Mouse (Mus musculus) mouse embryonic stem cell (cell line): ENCODE data around the gene Fn1.

Experiments
- in situ Hi-C, 2 experiments: fragments of 300-500 bp; cut with MboI; formaldehyde crosslinking; loops; 1 replicate in 1 of 2; 3 replicates in 1 of 2; pipeline ENCODE4 v1.14.3; 2019 to 2020; ENCODE audit warnings: low sequenced_read_pairs in 2 of 2, low pct_unique_long_range_greater_than_20kb in 1 of 2, mixed read lengths in 1 of 2; ENCODE audit not compliant: unreplicated experiment in 1 of 2

Gene Fn1

DNA sequence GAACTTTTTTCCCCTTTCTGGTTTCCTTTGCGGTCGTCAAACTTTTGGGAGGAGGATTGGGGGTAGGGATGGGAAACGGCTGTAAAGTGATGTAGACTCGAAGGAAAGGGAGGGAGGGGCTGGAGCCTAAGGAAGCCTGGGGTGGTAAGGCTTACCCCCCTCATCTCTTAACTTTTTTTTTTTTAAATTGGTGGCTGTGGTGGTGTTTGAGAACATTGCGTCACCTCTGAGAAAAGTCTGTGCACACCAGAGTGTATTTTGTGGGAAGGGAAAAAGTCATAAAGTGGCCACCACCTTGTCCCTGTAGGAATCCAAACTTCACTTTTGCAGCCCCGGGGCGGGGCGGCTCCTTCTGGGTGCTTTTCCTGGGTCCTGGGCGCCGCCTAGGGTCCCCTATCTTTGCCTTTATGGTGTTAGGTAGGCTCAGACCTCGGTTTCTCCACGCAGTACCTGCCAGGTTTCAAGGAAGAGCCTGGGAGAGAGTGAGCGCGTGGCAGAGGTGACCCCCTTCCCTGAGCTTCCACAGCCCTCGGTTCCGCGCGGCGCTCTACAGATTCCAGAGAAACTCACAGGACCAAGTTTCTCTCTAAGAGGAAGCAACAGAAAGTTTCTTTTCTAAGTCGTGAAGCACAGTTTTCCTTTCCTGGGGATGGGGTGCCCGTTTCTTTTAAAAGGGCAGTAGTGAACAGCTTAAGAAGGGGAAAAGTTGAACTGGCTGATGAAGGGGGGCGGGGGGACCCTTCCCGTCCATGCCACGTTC is 580 bp upstream of the Fn1 start:
- in situ Hi-C loops: no loop called here

GRCm38 (mm10) chr1:71651828-71652227 is 1.2 kb downstream of the Fn1 start:
- in situ Hi-C loops: no loop called here

GRCm38 (mm10) chr1:71651315-71651714 is 1.7 kb downstream of the Fn1 start:
- in situ Hi-C loops: no loop called here

GRCm38 (mm10) chr1:71650741-71651140 is 2.3 kb downstream of the Fn1 start:
- in situ Hi-C loops: no loop called here

- in situ Hi-C loops: no loop called here
These were observed 4.8 kb downstream of the Fn1 start for GRCm38 (mm10) chr1:71648166-71648565.

DNA sequence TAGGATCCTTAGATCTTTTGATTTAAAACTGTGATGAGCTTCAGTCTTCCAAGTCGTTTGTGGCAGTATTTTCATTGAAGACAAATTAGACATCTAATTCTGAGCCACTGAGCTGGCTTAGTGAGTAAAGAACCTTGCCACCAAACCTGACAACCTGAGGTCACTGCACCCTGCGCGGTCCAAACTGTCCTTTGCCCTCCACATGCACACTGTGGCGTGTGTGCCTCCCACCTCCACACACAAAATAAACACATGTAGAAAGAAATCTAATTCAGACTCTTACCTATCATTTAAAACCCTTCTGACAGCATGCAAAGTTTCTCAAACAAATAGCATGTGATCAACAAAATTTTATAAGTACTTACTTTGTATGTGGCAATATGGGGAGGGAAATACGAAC is 6.2 kb downstream of the Fn1 start:
- in situ Hi-C loops: no loop called here

GRCm38 (mm10) chr1:71645999-71646398 is 7.0 kb downstream of the Fn1 start:
- in situ Hi-C loops: no loop called here

GRCm38 (mm10) chr1:71645466-71645865 is 7.5 kb downstream of the Fn1 start:
- in situ Hi-C loops: no loop called here

GRCm38 (mm10) chr1:71642794-71643193 is 10.2 kb downstream of the Fn1 start:
- in situ Hi-C loops: loop anchor here in 1 of 2 experiments (5.0 kb wide), 1 partner anchor 35 kb away; no protein-coding TSS in a partner anchor

DNA sequence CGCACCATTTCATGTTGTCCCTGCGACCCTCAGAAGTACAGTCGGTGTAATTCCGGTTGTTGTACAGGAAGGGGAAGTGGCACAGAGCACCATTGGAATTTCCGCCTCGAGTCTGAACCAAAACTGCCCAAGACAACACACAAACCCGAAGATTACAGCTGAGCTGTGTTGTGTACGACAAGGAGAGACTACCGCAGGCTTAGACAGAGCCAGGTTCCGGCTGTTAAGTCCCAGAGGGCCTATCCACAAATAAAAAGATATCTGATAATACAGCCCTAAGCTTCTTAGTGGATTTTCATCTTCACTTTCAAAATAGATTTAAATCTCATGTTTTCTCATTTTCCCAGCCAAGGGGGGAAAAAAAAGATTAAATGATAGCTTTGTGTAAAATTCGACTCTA is 11.8 kb downstream of the Fn1 start:
- in situ Hi-C loops: loop anchor here in 1 of 2 experiments (5.0 kb wide), 1 partner anchor 34 kb away; no protein-coding TSS in a partner anchor

- in situ Hi-C loops: loop anchor here in 1 of 2 experiments (5.0 kb wide), 1 partner anchor 33 kb away; no protein-coding TSS in a partner anchor
These were observed 12.8 kb downstream of the Fn1 start for GRCm38 (mm10) chr1:71640157-71640556.

- in situ Hi-C loops: no loop called here
These were observed 16.3 kb downstream of the Fn1 start for GRCm38 (mm10) chr1:71636665-71637064.

- in situ Hi-C loops: no loop called here
These were observed 16.9 kb downstream of the Fn1 start for GRCm38 (mm10) chr1:71636116-71636515.

DNA sequence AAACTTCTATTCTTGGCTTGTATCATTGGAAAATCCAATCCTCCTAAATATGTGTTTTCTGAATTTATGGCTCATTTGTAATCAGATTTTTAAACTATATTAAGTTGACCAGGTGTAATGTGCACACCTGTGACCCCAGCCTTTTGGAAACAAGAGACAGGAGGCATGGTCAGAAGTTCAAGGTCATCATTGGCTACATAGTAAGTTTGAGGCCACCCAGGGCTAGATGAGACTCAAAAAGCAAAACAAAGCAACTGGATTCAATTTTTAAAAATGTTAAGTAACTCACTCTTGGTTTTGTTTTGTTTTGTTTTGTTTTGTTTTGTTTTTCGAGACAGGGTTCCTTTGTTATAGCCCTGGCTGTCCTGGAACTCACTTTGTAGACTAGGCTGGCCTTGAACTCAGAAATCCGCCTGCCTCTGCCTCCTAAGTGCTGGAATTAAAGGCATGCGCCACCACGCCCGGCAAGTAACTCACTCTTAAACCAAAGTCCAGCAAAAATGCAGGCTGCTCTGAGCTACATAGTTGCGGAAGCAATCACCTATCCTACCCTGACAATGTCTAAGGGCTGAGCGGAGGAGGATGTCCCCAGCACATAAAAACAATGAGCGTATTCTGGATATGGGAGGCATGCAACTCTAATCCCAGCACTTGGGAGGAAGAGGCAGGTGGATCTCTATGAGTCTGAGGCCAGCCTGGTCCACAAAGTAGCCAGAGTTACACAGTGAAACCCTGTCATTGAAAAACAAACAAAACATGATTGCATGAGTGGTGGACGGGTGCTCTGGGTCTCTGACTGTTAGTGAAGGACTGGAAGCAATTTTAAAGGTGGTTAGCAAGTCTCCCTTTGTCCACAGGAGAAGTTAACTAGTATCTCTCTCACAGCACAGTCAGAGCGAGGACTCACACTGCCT is 17.6 kb downstream of the Fn1 start:
- in situ Hi-C loops: no loop called here

GRCm38 (mm10) chr1:71634471-71634981 is 18.5 kb downstream of the Fn1 start:
- in situ Hi-C loops: no loop called here

DNA sequence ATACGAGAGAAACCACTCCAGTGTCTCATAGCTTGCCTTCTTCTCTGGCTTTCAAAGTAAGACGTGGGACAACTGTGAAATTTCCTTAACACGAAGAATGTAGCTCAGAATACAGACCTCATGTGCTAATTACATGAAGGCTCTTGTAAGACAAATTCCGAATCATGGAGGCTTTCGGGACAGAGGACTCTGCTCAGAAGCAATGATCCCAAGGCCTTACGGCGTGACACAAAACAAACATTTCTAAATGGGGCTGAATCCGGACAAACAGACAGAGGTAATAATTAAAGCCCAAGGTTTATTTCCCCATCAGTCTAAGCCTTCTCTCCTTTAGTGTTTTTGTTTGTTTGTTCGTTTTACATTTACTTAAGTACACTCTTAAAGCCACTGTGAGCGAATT is 20.6 kb downstream of the Fn1 start:
- in situ Hi-C loops: no loop called here

- in situ Hi-C loops: no loop called here
These were observed 21.2 kb downstream of the Fn1 start for GRCm38 (mm10) chr1:71631811-71632210.

DNA sequence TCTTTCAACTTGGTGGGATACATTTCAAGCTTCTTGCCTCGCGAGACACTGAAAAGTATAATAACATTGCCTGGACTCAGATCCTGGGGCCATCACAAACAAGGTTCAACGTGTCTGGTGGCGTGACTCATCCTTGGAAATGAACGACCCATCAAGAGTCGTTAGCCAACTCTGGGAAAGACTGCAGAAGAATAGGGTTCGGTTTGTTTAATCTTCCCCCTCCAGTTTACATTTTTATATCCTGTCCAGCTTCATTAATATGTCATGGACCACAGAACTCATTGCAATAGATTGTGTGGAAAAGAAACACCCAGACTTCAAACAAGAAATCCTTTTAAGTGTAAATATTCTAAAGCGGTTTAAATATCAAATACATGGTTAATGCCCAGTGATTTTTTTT is 22.8 kb downstream of the Fn1 start:
- in situ Hi-C loops: no loop called here

- in situ Hi-C loops: no loop called here
These were observed 29.4 kb downstream of the Fn1 start for GRCm38 (mm10) chr1:71623625-71624024.
